Mouse (Mus musculus): ENCODE data around the gene Tk2.
A peak's percentile ranks its signal among the peaks of the same experiment; 100 is the strongest.
"Not testable (repeated sequence)": the region's sequence is repeated elsewhere in the genome, so short reads cannot be mapped to it uniquely, and the experiment has no call there.

Gene Tk2

GRCm38 (mm10) chr8:104248276-104248675, at the start of gene Tk2:
Gene Tk2, minus strand, starts transcription at chr8:104248558.
- peak; percentile 93 for DNase-seq (ENCODE audit: low read depth)

DNA sequence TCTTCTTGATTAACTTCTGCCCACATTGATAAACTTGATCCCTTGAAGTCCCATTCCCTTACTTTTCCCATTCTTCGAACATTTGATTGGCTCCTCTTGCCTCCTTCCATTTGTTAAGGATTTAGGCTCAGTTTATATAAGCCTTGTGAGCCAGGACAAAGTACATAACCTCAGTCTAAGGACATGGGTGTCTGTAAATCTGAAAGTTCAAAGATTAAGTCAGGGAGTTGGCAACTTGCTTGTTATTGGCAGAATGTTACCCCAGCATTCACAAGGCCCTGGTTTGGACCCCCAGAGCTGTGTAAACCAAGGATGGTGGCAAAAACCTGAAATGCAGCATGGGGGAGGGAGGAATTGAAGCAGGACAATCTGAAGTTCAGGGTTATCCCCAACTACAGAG, 46.0 kb upstream of the Tk2 start:
- no peak for DNase-seq (ENCODE audit: low read depth)

GRCm38 (mm10) chr8:104293081-104293480, 44.7 kb upstream of the Tk2 start, which contains the start of gene Cmtm2a:
Gene Cmtm2a, minus strand, starts transcription at chr8:104293181.
- not testable (repeated sequence) for DNase-seq (ENCODE audit: low read depth)

DNA sequence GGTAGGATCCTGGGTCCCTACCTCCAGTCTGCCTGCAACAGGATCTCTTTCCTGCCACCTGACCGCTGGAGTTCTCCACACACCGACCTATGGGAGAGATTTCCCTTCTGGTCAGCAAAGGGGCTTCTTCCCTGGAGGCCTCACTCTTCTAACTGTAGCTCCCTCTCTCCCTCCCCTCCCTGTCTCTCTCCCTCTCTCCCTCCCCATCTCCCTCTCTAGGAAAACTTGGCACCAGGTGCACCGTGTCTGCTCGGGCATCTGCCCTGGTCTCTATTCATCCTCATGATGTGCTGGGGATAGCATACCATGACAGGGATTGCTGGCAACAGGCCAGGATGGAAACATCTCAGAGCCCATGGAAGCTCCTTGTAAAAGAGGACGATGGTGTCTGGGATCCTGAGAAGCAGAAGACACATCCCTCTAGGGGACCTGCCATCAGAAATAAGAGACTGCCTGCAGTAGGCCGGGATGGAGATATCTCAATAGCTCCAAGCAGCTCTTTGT, 20.6 kb upstream of the Tk2 start:
- no peak for DNase-seq (ENCODE audit: low read depth)

GRCm38 (mm10) chr8:104268368-104268767, 20.0 kb upstream of the Tk2 start:
- DNase-seq (ENCODE audit: low read depth) = no peak

GRCm38 (mm10) chr8:104264271-104264935, 16.0 kb upstream of the Tk2 start:
- DNase-seq (ENCODE audit: low read depth) = not testable (repeated sequence)

DNA sequence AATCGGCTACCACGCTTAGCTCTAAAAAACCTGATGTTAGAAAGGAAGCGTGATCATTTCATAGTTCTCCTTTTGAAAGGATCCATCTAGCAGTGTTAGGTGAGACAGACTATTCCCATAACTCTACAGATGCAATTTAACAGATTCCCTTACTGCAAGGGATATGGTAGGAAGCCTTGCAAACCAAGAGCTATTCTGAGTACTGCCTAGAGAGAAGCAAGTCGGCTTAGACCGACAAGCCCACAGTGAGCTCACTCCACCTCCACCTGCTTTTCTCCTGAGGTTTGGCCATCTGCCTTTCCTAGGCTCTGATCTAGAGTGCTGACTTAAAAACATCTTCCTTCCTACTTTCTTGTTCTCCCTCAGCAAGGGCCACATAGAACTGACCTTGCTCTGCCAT, 13.4 kb upstream of the Tk2 start:
- not testable (repeated sequence) for DNase-seq (ENCODE audit: low read depth)

- DNase-seq (ENCODE audit: low read depth) = peak; percentile 66
Measured at GRCm38 (mm10) chr8:104253016-104253415, 4.7 kb upstream of the Tk2 start.

- DNase-seq (ENCODE audit: low read depth) = no peak
Measured at GRCm38 (mm10) chr8:104251461-104251860, 3.1 kb upstream of the Tk2 start.

DNA sequence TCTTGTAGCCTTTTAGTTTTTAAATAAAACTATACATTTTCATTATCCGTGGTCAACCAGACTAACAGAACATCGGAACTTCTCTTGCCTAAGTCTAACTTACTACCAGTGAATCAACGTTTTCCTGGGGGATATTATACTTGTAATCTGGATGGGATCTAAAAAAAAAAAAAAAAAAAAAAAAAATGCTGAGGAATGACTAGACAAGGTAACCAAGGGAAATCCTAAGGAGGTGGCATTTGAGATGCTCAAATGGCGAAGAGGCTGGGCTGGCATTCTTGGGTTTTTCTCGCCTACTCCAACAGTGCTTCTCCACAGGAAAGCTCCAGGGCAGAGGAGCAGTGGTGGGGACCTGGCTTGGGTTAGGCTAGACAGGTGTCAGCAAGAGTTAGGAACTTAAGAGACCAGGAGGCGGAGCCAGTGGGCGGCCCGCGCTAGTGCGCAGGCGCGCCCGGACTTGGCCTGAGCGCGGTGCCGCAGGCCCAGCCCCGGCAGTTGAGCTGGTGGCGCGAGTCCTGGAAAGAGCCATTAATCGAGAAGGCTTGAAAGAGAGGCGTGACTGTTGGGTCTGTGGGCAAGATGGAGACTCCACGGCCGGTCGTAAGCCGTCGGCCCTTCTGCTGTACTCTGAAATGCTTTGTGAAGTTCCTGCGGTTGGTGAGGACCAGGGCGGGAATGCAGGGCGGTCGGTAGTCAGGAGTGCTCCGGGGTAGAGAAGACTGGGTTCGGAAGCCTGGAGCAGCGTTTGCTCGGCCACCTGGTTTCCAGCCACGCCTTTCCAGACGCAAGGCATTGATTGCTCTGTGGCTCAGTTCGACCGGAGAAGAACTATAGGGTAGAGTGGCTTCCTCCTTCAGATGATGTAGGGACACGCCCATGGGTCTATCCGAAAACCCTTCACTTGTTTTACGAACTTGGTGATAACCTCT, 2.3 kb upstream of the Tk2 start, which contains the start of gene Cklf:
Gene Cklf (plus strand): TSS at position 423 of the 929 bp plus-strand sequence.
- DNase-seq (ENCODE audit: low read depth) = peak; percentile 95

- DNase-seq (ENCODE audit: low read depth) = no peak
Measured at GRCm38 (mm10) chr8:104249442-104249996, 1.2 kb upstream of the Tk2 start.

GRCm38 (mm10) chr8:104247908-104248275, 466 bp downstream of the Tk2 start:
- peak; percentile 52 for DNase-seq (ENCODE audit: low read depth)

DNA sequence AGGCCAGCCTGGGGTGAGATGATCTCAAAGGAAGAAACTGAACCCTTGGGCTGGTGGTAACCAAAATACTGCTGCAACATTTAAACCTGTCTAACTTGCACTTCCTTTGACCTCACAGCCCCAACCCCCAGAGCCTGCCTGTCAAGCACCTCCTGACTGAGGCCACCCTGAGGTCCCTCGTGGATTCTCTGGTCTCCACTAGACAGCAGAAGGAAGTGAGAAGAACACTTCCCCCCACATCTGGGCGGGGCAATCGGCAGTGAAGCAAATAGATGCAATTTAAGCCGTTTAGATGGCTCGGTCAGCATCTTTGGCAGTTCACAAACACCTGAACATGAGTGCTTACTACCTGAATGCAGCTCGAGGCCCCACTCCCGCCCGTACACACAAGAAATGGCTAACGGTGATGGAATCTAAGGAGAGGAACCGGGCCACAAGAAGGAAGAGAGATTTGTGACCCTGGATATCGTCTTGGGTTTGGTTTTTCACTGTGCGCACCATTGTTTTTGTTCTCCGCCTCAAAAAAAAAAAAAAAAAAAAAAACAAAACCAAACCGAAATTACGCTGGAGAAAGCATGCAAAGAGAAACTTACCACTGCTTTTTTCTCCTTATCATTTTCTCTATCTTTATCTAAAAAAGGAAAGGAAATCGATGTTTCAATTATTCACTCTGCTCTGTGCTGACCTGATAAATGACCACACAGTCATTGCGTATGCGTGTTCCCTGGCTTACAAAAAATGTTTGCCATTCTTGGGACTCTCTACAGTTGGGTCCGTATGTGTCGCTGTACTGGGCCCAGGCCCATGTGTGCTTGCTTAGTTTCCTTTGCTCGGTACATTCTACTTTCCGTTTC, 1.1 kb downstream of the Tk2 start:
- DNase-seq (ENCODE audit: low read depth) = peak; percentile 80

DNA sequence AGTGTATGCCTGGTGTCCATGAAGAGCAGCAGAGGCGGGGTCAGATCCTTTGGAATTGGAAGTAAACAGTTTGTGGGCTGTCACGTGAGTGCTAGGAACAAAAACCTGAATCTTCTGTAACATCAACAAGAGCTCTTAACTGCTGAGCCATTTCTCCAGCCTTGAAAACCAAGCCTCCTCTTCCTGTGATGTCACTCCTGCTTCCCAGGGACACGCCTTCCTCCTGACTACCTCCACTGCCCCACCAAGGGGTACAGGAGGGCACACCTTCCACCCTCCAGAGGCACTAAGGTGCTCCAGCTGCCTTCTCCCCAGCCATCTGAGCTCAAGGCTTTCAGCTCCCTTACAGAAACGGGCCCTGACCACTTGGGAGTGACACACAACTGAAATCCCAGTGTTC, 1.7 kb downstream of the Tk2 start:
- peak; percentile 65 for DNase-seq (ENCODE audit: low read depth)

DNA sequence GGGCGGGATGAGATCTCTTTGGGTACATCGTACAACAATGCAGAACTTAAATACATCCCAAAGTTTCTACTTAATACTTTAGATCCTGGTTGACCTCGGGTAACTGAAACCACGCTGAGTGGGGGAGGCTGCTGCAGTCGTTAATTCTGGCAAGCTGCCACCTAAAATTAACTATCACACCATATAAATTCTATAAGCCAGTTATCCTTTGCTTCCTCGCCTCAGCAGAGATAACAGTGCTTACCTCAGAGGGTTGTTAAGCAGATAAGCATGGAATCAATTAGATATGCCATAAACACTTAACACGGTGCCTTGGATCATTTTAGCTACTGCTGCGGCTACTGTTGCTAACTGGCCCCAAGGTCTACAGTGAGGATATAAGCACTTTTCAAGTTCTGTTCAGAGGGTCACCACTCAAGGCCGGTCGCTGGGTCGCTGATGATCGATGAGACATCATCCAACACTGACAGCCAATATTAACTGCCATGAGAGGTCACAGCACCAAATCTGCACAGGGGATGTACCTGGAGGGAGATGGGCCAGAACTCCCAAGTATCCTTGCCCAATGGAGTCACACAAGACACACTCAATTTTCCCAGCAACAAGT, 6.2 kb downstream of the Tk2 start:
- DNase-seq (ENCODE audit: low read depth) = no peak

DNA sequence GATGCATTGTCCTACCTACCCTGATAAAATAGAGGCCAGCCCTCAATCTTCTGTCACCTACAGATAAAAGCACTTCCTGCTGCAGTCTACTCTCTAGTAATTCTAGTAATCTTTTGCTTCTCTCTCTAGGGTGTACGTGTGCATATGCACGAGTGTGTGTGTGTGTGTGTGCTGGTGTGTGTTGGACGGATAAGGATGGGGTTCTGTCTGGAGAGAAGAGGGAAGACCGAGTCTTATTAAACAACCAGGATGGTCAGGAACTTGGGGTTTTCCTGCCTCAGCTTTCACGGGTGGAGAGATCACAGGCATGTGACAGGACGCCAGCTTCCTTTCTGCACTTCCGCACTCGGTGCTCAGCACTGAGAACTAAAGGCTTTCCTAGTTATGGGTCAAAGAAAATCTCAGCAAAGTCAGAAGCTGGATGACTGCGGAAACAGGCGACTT, 8.9 kb downstream of the Tk2 start:
- DNase-seq (ENCODE audit: low read depth) = peak; percentile 53

DNA sequence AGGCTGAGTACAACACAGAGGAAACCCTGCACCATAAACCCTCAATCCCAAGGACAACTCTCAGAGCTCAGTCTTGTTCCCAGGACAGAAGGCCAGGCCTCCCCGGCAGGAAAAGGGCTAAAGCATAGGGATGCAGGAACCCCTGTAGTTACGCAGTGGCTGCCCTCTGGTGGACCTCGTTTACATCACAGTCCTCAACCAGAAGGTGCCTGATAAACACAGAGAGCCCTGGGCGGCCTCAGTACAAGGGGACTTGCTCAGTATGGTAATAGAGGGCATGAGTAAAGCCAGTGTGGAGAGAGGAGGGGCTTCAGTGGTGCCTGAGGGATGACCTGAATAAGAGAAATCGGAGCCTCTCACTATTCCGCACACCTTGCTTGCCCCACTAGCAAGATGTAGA, 13.8 kb downstream of the Tk2 start:
- DNase-seq (ENCODE audit: low read depth) = no peak

DNA sequence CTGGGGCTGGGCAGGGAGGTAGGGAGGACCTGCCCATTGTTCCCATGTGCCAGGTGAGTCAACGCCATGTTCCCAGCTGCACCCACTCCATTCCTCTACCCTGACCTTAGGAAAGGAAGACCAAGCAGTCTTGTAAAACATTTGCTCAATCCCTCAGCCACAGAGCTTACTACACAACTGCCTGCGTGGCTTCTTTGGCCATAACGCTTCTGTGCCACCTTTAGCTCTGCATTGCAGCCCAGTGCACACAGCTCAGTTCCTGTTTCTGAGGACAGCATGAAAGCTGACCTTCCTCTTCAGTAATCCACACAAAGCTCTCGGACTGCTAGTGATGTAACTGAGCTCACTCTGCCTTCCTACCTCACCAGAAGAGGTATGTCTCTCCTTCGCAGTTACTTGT, 15.4 kb downstream of the Tk2 start:
- peak; percentile 69 for DNase-seq (ENCODE audit: low read depth)

DNA sequence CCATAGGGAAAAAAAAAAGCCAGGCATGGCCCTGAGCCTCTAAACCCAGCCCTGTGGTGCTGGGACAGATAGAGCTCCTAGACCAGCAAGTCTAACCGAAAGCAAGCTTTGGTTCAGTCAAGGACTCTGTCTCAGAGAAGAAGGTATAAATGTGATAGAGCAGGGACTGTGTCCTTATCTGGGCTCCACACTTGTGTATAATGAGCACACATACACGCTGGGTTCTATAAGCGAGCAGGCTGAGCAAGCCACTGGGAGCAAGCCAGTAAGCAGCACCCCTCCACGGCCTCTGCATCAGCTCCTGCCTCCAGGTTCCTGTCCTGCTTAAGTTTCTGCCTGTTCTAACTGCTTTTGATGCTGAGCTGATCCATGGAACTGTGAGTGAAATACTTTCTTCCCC, 16.3 kb downstream of the Tk2 start:
- DNase-seq (ENCODE audit: low read depth) = no peak

DNA sequence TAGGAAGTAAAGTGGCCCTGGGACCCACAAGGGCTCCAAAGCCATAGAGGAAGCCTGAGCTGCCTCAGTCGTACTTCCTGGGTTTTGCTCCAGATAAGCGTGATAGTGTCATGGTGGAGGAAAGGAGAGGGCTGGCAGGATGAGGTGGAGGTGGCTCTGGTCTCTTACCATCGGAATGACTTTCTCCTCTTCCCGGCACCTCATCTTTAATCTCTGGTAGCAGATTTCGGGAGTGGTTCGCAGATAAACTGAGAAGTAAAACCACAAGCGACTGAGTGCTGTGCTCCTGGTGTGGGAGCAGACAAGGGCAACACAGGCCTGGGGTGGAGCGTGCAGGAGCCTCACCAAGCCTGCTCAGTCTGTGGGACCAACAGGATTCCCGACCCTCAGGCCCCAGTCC, 18.0 kb downstream of the Tk2 start:
- DNase-seq (ENCODE audit: low read depth) = no peak

DNA sequence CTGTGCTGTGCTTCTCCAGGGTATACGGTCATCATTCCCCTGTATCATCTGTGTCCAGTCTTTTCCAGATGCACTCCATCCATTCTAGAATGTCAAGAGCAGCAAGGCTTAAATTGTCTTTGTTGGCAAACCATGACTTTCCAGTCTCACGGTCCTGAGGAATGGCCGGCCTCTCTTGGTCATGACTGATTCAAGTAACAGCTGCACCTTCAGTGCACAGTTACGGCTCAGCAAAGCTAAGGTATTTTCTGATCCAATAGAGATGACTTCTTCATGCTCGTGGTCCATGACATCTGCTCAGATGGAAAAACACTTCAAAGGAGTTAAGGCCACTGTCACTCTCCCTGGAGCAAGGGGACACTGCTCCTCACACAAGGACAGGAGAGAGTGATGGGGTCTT, 21.3 kb downstream of the Tk2 start:
- DNase-seq (ENCODE audit: low read depth) = no peak

All from 416B (cell line).